ENCODE assay signal across 12 mouse cellular contexts in the genomic region with DNA sequence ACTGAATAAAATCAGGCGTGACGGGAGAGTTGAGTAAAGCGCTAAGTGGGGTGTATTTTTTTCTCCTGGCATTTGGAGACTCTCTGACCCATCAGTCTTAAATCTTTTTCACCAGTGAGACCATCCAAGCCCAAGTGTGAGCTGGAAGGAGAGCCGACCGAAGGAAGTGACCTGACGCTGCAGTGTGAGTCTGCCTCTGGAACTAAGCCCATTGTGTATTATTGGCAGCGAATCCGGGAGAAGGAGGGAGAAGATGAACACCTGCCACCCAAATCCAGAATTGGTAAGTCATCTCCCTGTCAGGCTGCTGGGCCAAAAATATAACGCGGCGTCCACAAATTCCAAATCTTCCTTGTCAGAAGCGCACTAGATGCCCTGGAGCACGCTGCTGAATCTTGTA. TPM values are rescaled to one million over a fixed set of nuclear protein-coding genes. Genes with fewer than 3 reads are reported as not detected.
DNase-seq lines count a peak whose midpoint lies in the region; ATAC-seq and TF ChIP-seq lines count a peak whose summit lies in the region.
"Had no signal": no experiment of that assay in that cellular context is flagged by ENCODE, and none has a peak within 500 bp of the region (broad histone marks: within the 10 kb centered on the region; RNA-seq: fewer than 3 reads in every experiment).

No protein-coding gene starts in this region.

- no peaks in the 10 kb centered on the region for H3K9me3 ChIP-seq in heart, embryonic 10.5 days
- H3K9me3 ChIP-seq in midbrain, embryonic 11.5 days (ENCODE audit: control insufficient read depth, low read length) = no peaks in the 10 kb centered on the region
- no peaks in the 10 kb centered on the region for H3K9me3 ChIP-seq in midbrain, embryonic 15.5 days
- H3K9me3 ChIP-seq in kidney, postnatal 0 days (replicated peaks; ENCODE audit: low read length) = no peaks in the 10 kb centered on the region
- H3K9me3 ChIP-seq in forebrain, embryonic 13.5 days (replicated peaks) = no peaks in the 10 kb centered on the region
- H3K9me3 ChIP-seq: embryonic facial prominence, embryonic 13.5 days had no signal

- no peak overlapping the region for H3K27ac ChIP-seq in heart, embryonic 10.5 days
- H3K27ac ChIP-seq in midbrain, embryonic 11.5 days (ENCODE audit: low read depth, low read length) = no peak overlapping the region
- H3K27ac ChIP-seq in midbrain, embryonic 15.5 days = no peak overlapping the region; the same call in 1 of the 2 replicates
- H3K27ac ChIP-seq in cerebellum, adult 2 months (ENCODE audit: insufficient read depth, low read length) = peak overlapping the region; percentile 79
- no peak overlapping the region for H3K27ac ChIP-seq in kidney, postnatal 0 days
- H3K27ac ChIP-seq in forebrain, embryonic 13.5 days = no peak overlapping the region
- H3K27ac ChIP-seq: embryonic facial prominence, embryonic 13.5 days had no signal

- TF ChIP-seq POLR2A in cerebellum, adult 2 months (IDR thresholded peaks at IDR 0.05; ENCODE audit: borderline replicate concordance, insufficient read depth, low read length) = peak; percentile 31; the same call in 1 of the 2 replicates

- peaks cover 5% of the 10 kb centered on the region for H3K4me1 ChIP-seq in heart, embryonic 10.5 days
- H3K4me1 ChIP-seq in midbrain, embryonic 11.5 days (ENCODE audit: control insufficient read depth, insufficient read depth, low read length) = no peaks in the 10 kb centered on the region; the same call in 1 of the 2 replicates
- H3K4me1 ChIP-seq in midbrain, embryonic 15.5 days = no peaks in the 10 kb centered on the region
- H3K4me1 ChIP-seq in cerebellum, adult 2 months (ENCODE audit: control insufficient read depth, insufficient read depth, low read length) = peaks cover 16% of the 10 kb centered on the region
- no peaks in the 10 kb centered on the region for H3K4me1 ChIP-seq in kidney, postnatal 0 days (replicated peaks; ENCODE audit: insufficient read depth, low read length)
- H3K4me1 ChIP-seq in forebrain, embryonic 13.5 days = no peaks in the 10 kb centered on the region
- H3K4me1 ChIP-seq: embryonic facial prominence, embryonic 13.5 days had no signal

- no peak overlapping the region for H3K4me3 ChIP-seq in heart, embryonic 10.5 days
- H3K4me3 ChIP-seq in midbrain, embryonic 11.5 days (ENCODE audit: low read depth, low read length) = no peak overlapping the region
- no peak overlapping the region for H3K4me3 ChIP-seq in midbrain, embryonic 15.5 days
- peak overlapping the region; percentile 39 for H3K4me3 ChIP-seq in cerebellum, adult 2 months (replicated peaks; ENCODE audit: insufficient read depth, low read depth, low read length)
- no peak overlapping the region for H3K4me3 ChIP-seq in kidney, postnatal 0 days (replicated peaks; ENCODE audit: low read depth, low read length)
- H3K4me3 ChIP-seq in forebrain, embryonic 13.5 days = no peak overlapping the region
- H3K4me3 ChIP-seq: embryonic facial prominence, embryonic 13.5 days had no signal

- TF ChIP-seq CTCF in cerebellum, adult 2 months (IDR thresholded peaks at IDR 0.05; ENCODE audit: borderline replicate concordance, insufficient read depth, low read depth, low read length) = no peak
- TF ChIP-seq CTCF in kidney, postnatal 0 days (IDR thresholded peaks at IDR 0.05; ENCODE audit: low read depth) = no peak

- no peak overlapping the region for H3K9ac ChIP-seq in midbrain, embryonic 11.5 days (ENCODE audit: low read length)
- no peak overlapping the region for H3K9ac ChIP-seq in midbrain, embryonic 15.5 days
- H3K9ac ChIP-seq in kidney, postnatal 0 days (ENCODE audit: low read depth, low read length) = no peak overlapping the region
- no peak overlapping the region for H3K9ac ChIP-seq in forebrain, embryonic 13.5 days
- H3K9ac ChIP-seq: embryonic facial prominence, embryonic 13.5 days; forebrain, postnatal 0 days had no signal

- WGBS in heart, embryonic 10.5 days = 79% methylated on average over 13 of the region's 13 CpGs
- WGBS in midbrain, embryonic 11.5 days = 62% methylated on average over 13 of the region's 13 CpGs
- 64% methylated on average over 13 of the region's 13 CpGs for WGBS in midbrain, embryonic 15.5 days
- 10% methylated on average over 13 of the region's 13 CpGs for WGBS in cerebellum, adult 2 months
- WGBS in kidney, postnatal 0 days = 48% methylated on average over 13 of the region's 13 CpGs
- WGBS in forebrain, embryonic 13.5 days = 83% methylated on average over 13 of the region's 13 CpGs

- H3K4me2 ChIP-seq in midbrain, embryonic 11.5 days = no peak overlapping the region
- H3K4me2 ChIP-seq in midbrain, embryonic 15.5 days = no peak overlapping the region
- H3K4me2 ChIP-seq in kidney, postnatal 0 days (ENCODE audit: low read length) = no peak overlapping the region
- no peak overlapping the region for H3K4me2 ChIP-seq in forebrain, embryonic 13.5 days
- H3K4me2 ChIP-seq: embryonic facial prominence, embryonic 13.5 days had no signal

- peak; percentile 90 for DNase-seq in heart, adult 11 months
- DNase-seq in heart, embryonic 10.5 days (ENCODE audit: low spot score) = no peak
- peak; percentile 72 for DNase-seq in midbrain, embryonic 11.5 days (ENCODE audit: low spot score, missing footprints)
- peak; percentile 89 to 95 for DNase-seq in cerebellum, adult 2 months
- peak; percentile 70 for DNase-seq in kidney, postnatal 0 days (ENCODE audit: low spot score)
- no peak for DNase-seq in B cell, adult 2 months
- DNase-seq: forebrain, postnatal 0 days; lung, adult 18-20 months had no signal

- no peaks in the 10 kb centered on the region for H3K27me3 ChIP-seq in heart, embryonic 10.5 days (ENCODE audit: insufficient read depth, poor library complexity, severe bottlenecking)
- H3K27me3 ChIP-seq in midbrain, embryonic 11.5 days (ENCODE audit: control insufficient read depth, insufficient read depth, low read length) = no peaks in the 10 kb centered on the region
- no peaks in the 10 kb centered on the region for H3K27me3 ChIP-seq in midbrain, embryonic 15.5 days (replicated peaks)
- no peaks in the 10 kb centered on the region for H3K27me3 ChIP-seq in cerebellum, adult 2 months (ENCODE audit: control insufficient read depth, insufficient read depth, low read length)
- H3K27me3 ChIP-seq in kidney, postnatal 0 days (ENCODE audit: insufficient read depth, low read length) = no peaks in the 10 kb centered on the region
- no peaks in the 10 kb centered on the region for H3K27me3 ChIP-seq in forebrain, embryonic 13.5 days
- H3K27me3 ChIP-seq: embryonic facial prominence, embryonic 13.5 days had no signal

- no peaks in the 10 kb centered on the region for H3K36me3 ChIP-seq in heart, embryonic 10.5 days
- no peaks in the 10 kb centered on the region for H3K36me3 ChIP-seq in midbrain, embryonic 11.5 days (ENCODE audit: control insufficient read depth, insufficient read depth, low read length)
- 0 out of 2 replicates have a peak, but pooled peaks cover 3% of the 10 kb centered on the region for H3K36me3 ChIP-seq in midbrain, embryonic 15.5 days (replicated peaks)
- H3K36me3 ChIP-seq in kidney, postnatal 0 days (ENCODE audit: insufficient read depth, low read length) = no peaks in the 10 kb centered on the region
- peaks cover 16% of the 10 kb centered on the region for H3K36me3 ChIP-seq in forebrain, embryonic 13.5 days (ENCODE audit: poor library complexity, severe bottlenecking)

- ATAC-seq in midbrain, embryonic 11.5 days (ENCODE audit: low FRiP score) = no peak
- no peak for ATAC-seq in midbrain, embryonic 15.5 days (replicated peaks)
- ATAC-seq in kidney, postnatal 0 days (replicated peaks; ENCODE audit: low FRiP score, low read depth) = peak; percentile 53; the same call in 1 of the 2 replicates
- ATAC-seq in forebrain, embryonic 13.5 days = no peak
- ATAC-seq: forebrain, postnatal 0 days; hindbrain, embryonic 16.5 days had no signal

RNA-seq across cellular contexts. Expression of a gene that starts 28.5 kb away (rescaled TPM):
- 2,804 and 3,368 TPM in 2 replicates for polyA plus RNA-seq in heart, embryonic 10.5 days (2016; fragmentation: Nextera tagmentation; extraction: Ambion mirVana)
- 3,704 and 3,886 TPM in 2 replicates for polyA plus RNA-seq in midbrain, embryonic 11.5 days (2014; fragmentation: Nextera tagmentation; extraction: Ambion mirVana)
- 3,196 and 3,218 TPM in 2 replicates for polyA plus RNA-seq in midbrain, embryonic 15.5 days (2015; fragmentation: Nextera tagmentation; extraction: Ambion mirVana)
- 2,645 and 2,703 TPM in 2 replicates for polyA plus RNA-seq in cerebellum, adult 2 months (2012; rRNA removed)
- polyA plus RNA-seq in kidney, postnatal 0 days (2015; fragmentation: Nextera tagmentation; extraction: Ambion mirVana) = 1,937 and 2,022 TPM in 2 replicates
- 3,030 and 3,122 TPM in 2 replicates for polyA plus RNA-seq in forebrain, embryonic 13.5 days (2015; fragmentation: Nextera tagmentation; extraction: Ambion mirVana)

Comparison
In these comparisons a context has a peak if more than half of its experiments do, and no peak if none do; other contexts are left out.
1. DNase-seq: peak in heart, adult 11 months (single experiment), midbrain, embryonic 11.5 days (single experiment), cerebellum, adult 2 months (2 of 2) and kidney, postnatal 0 days (single experiment); none in heart, embryonic 10.5 days (single experiment) and B cell, adult 2 months (0 of 2).